Mouse (Mus musculus): ENCODE measurements at regions not wholly inside any gene's neighbourhood (a gene's known extent, or its start where the extent isn't known, plus 50 kb on each side); places are given as distances from the start of the nearest gene placed in this dataset.

DNA sequence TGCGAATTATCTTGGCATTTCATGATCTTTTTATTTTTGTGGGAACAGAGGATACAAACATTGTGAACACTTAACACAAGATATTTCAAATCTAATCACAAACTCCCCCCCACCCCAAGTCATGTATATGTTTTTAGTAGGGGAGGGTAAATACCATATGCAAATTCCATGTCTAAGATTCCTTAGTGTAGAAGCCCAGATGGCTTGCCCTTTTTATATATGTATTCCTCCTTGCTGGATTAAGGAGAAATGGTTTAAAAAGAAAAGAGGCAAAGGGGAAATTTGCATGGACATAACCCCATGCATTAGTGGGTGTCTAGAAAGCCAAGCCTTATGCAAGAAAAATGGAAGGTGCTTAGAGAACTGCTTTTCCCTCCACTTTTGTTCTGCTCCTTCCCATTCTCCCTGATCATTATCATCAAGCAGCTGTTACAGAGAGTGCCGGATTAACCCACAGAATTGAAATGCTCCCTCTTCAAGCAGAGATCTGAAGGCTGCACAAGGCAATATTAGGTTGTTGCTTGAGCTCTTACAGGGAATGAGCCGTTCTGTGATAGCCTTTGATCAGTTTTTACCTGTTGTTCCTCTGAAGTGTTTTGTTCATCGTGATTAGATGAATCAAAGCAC, 979.5 kb downstream of the Stpg2 start:
- DNase-seq (ENCODE audit: low spot score in 2 of 2), result no peak

DNA sequence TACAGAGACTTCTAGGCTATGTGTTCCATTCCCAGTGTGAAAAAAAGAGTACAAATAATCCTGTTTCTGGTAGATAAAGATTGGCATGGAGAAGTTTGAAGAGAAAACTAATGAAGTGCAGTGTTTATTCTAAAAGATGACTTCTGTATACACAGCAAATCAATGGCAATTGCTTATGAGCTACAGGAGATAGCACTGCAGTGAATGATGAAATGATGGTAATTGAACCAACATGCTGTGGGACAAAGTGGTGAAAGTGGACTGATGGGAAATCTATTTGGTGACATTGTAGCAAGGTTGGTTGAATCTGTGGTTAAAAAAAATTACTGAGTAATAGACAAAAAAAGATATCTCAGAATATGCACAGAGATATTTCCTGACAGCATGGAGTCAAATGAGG, 1000.4 kb downstream of the Stpg2 start:
- DNase-seq (ENCODE audit: low spot score in 2 of 2), result no peak

DNA sequence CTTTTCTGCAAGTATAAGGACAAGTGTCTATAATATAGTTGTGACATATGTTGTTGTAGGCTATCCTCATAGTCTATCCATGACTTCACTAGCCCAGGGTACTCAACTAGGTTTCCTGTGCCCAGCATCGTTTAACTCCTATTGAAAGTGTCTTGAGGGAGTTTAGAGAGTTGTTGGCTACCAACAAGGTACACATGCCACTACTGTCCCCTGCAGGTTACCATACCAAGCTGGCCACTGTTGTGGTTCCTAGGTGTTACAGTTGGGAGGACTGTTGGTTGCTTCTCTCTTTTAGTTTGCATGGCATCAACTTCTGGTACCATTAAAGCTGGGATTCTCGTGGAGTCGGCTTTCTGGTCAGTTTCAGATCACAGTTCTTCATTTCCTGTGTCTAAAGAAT, 990.7 kb downstream of the Pdha2 start:
- no peak for DNase-seq (ENCODE audit: low spot score in 2 of 2)

DNA sequence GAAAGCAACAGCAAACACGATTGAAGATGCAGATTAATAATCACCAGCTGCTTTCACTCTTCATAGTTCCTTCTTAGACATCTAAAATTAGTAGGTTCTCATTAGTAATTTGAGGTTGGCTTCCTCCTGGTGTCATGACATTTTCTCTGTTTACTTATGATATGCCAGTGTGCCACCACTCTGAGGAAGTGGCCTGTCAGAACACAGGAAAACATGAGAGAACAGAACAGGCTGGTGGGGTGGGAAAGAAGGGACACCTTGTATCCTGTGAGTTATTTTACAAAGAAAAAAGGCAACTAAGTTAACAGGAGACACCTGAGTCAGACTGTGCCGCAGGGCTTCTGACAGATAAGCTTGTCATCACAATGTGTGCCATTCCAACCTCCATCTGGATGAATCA, 981.4 kb downstream of the Pdha2 start:
- DNase-seq (ENCODE audit: low spot score in 2 of 2), result no peak

DNA sequence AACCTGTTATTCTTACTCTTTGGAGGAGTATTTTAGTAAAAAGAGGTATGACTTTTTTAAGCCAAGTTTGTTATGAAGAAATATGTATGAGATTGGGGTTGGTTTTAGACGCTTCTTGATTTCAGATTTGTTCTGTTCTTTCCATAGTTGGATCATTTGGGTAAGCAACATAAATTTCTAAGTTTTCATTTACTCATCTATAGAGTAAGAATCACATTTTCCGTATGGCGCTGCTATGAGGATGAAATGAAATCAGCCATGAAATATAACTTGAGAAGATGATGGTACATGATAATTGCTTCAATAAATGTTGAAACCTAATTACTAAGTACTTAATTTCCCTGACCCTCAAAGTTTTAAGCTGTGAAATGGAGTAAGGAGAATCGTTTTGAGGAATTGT, 979.0 kb downstream of the Pdha2 start:
- no peak for DNase-seq (ENCODE audit: low spot score in 2 of 2)

DNA sequence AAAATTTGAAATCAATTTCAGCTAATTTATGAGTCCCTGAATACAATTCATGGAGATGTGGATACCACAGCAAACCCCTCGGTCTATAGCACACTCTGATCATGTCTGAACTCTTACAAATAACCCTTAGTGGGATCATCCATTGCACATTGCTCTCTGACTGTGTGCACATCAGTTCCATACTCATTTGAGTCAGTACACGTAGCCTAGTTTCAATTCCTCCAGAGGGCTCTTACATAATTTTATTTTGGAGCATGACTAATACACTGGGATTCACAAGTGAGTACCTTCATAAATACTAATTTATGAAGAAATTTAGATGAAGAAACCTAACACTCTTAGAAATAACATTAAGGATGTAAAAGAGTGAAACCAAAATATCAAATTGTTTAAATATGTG, 978.3 kb downstream of the Pdha2 start:
- no peak for DNase-seq (ENCODE audit: low spot score in 2 of 2)

DNA sequence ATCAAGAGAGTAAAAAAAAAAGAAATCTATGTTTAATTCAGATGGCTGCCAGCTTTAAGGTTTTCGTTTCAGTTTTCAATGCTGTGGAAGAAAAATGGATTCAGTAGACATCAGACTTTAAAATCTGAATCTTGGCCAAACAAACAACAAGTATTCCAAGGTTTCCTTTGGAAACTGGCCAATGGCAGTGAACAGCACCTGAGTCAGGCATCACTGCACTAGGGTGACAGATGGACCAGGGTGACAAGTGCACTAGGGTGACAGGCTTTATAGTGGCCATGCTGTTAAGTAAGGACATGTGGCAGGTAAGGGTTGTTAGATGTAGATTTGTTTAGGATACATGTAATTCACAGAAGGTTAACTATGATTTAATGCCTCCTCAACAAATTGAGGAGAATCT, 972.9 kb downstream of the Pdha2 start:
- no peak for DNase-seq (ENCODE audit: low spot score in 2 of 2)
